Mouse (Mus musculus): Measurements from ENCODE around the gene Atp6ap2. TPM values are rescaled to one million over a fixed set of nuclear protein-coding genes. Genes with fewer than 3 reads are reported as not detected.
A peak's percentile ranks its signal among the peaks of the same experiment; 100 is the strongest.
"Not testable (repeated sequence)": the region's sequence is repeated elsewhere in the genome, so short reads cannot be mapped to it uniquely, and the experiment has no call there.

Atp6ap2 gene
- 172 and 176 TPM in 2 replicates for polyA plus RNA-seq (2015; fragmentation: Nextera tagmentation; extraction: Ambion mirVana)

DNA sequence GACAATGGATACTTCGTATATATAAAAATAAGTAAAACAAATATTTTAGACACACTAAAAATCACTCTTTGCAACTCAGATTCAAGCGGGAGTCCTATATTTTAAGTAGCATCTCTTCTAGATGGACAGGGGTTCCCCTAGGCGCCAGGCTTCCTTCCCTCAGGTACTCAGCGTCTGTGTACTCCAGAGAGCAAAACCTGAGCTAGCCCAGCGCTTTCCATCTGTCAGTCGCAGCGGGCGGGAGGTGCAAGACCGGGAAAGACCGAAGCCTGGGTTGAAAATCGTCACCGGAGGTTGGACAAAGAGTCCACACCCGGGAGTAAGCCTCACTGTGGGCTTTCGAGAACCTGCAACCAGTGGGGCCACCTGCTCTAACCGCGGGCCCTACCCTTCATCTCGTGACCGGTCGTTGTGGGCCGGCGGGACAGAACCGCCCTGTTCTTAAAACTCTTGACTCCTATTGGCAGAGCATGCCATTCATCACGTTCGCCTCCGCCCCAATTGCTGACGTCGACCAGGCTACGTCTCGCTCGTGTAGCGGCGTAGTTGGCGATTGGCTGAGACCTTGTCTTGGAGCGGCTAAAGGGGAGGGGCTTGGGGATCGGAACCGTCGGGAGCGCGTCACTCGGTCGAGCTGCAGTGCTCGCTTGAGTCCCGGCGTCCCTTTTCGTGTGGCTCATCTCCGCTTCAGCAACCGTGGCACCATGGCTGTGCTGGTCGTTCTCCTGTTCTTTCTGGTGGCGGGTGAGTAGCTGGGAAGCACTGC, at the start of gene Atp6ap2:
Gene Atp6ap2 (plus strand): TSS at position 610 of the 766 bp plus-strand sequence.
- H3K4me3 ChIP-seq = peak within 1 kb of the TSS; percentile 61
- H3K27ac ChIP-seq (replicated peaks) = peak within 1 kb of the TSS; percentile 89
- H3K9ac ChIP-seq = peak within 1 kb of the TSS; percentile 84
- H3K4me1 ChIP-seq (replicated peaks) = peaks cover 14% of the 10 kb centered on the region
- WGBS = 22% methylated on average over 49 of the region's 49 CpGs
- peak within 1 kb of the TSS; percentile 54 for H3K4me2 ChIP-seq
- no peaks in the 10 kb centered on the region for H3K9me3 ChIP-seq
- H3K27me3 ChIP-seq = no peaks in the 10 kb centered on the region
- ATAC-seq (ENCODE audit: low read depth) = peak; percentile 99
- H3K36me3 ChIP-seq = no peaks in the 10 kb centered on the region

DNA sequence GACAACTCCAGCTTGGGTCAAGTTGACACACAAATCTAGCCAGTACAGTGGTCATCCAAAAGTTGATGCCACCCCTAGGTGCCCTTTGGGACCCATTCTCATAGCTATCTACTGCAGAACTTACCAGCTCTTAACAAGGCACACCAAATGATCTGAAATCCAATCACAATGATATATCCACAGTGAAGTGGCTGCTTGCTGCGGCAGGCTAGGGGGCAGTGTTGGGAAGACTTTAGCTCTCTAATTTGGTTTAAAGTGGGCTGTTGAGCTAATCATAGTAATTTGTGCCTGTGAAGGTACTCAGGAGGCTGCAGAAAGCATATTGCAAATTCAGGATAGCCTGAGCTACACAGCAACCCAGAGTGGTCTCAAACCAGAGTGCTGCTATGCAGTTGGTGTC, 43.2 kb upstream of the Atp6ap2 start:
- no peak overlapping the region for H3K27ac ChIP-seq (replicated peaks)
- no peaks in the 10 kb centered on the region for H3K27me3 ChIP-seq
- H3K36me3 ChIP-seq = no peaks in the 10 kb centered on the region
- no peak overlapping the region for H3K9ac ChIP-seq
- H3K4me1 ChIP-seq (replicated peaks) = no peaks in the 10 kb centered on the region
- H3K4me2 ChIP-seq = no peak overlapping the region
- no peak overlapping the region for H3K4me3 ChIP-seq
- no peaks in the 10 kb centered on the region for H3K9me3 ChIP-seq
- no peak for ATAC-seq (ENCODE audit: low read depth)
- 82% methylated on average over 1 of the region's 1 CpGs for WGBS

DNA sequence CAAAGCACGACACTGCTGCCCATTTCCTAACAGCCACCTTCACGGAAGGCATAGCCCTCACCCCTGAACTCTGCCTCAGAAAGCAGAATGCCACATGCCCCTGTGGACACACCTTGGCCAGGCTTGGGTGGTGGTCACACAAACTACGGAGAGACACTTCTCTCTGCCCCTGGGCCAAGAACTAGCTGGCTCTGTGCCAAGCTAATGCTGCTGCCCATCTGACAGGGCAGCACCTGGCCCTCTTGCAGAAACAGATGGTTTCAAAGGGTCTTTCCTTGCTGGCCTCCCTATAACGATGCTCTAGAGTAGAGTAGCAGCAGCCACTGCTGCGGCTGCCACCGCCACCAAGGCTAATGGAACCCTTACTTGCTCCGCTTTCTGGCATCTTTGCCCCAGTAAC, 30.5 kb upstream of the Atp6ap2 start:
- Histone ChIP-seq H3K36me3 (no peaks in the 10 kb centered on the region), H3K4me1 (replicated peaks) (no peaks in the 10 kb centered on the region), H3K27ac (replicated peaks) (no peak overlapping the region), H3K9ac (no peak overlapping the region), H3K27me3 (no peaks in the 10 kb centered on the region), H3K4me2 (no peak overlapping the region), H3K4me3 (no peak overlapping the region), H3K9me3 (no peaks in the 10 kb centered on the region)
- no peak for ATAC-seq (ENCODE audit: low read depth)
- 78% methylated on average over 7 of the region's 7 CpGs for WGBS

DNA sequence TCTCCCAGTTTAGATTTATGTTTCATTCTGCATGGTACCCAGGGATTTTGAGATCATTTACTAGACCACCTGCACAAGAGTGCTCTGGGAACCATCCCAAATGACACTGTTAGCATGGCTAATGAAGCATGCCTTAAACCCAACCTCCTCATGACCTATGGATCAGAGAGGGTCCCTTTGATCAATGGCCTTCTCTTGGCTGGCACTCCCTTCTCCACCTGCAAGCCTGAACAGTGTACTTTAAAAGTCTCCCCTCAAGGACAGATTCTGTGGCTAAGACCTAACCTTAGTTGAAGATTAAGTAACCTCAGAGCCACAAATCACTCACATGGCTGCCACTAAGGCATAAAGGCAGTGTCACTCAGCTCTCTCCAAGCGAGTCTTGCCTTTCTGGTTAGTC, 16.2 kb upstream of the Atp6ap2 start:
- Histone ChIP-seq H3K27ac (replicated peaks) (no peak overlapping the region), H3K9ac (no peak overlapping the region), H3K27me3 (no peaks in the 10 kb centered on the region), H3K4me2 (no peak overlapping the region), H3K4me1 (replicated peaks) (no peaks in the 10 kb centered on the region), H3K36me3 (no peaks in the 10 kb centered on the region), H3K4me3 (no peak overlapping the region), H3K9me3 (no peaks in the 10 kb centered on the region)
- 79% methylated on average over 1 of the region's 1 CpGs for WGBS
- no peak for ATAC-seq (ENCODE audit: low read depth)

DNA sequence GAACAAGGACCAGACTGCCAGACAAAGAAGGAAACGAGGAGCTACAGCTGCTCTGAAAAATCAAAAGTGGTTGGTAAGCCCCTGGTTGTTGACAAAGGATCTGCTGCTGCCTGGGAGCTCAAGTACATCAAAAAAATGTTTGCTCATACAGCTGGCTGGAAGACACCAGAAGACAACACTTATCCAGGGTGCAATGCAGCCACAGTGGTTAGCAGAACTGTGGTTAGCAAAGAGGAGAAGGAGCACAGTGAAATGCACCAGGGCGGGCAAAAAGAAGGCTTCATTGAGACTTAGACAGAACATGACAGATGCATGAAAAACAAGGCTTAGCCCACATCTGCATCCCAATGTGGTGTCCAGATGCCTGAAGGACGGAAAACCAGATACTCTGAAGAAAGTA, 9.7 kb upstream of the Atp6ap2 start:
- Histone ChIP-seq H3K36me3 (no peaks in the 10 kb centered on the region), H3K4me3 (no peak overlapping the region), H3K9me3 (no peaks in the 10 kb centered on the region), H3K9ac (no peak overlapping the region), H3K4me2 (no peak overlapping the region), H3K27ac (replicated peaks) (no peak overlapping the region), H3K4me1 (replicated peaks) (no peaks in the 10 kb centered on the region), H3K27me3 (no peaks in the 10 kb centered on the region)
- WGBS = 65% methylated on average over 3 of the region's 3 CpGs
- ATAC-seq (ENCODE audit: low read depth) = no peak

DNA sequence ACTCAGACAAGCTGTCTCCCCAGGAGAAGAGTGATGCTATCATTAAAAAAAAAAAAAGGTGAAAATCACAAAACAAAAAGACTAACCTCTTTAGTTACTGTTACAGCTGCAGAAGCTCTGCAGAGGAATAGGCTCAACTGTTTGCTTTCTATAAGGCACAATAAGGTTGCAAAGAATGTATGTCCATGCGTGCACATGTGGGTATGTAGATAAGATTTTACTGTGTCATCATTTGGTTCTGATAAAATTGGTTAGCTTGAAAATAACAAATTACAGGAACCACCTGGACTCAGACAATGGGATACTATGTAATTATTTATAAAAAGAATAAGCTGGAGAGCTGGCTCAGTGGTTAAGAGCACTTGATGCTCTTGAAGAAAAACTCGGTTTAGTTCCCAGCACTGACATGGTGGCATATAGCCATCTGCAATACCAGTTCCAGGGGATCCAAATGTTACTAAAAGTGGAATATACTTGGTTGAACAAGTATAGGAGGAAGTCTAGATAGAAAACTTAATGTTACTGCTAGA, 9.2 kb upstream of the Atp6ap2 start:
- Histone ChIP-seq H3K9ac (no peak overlapping the region), H3K27ac (replicated peaks) (no peak overlapping the region), H3K4me2 (no peak overlapping the region), H3K36me3 (no peaks in the 10 kb centered on the region), H3K4me3 (no peak overlapping the region), H3K4me1 (replicated peaks) (no peaks in the 10 kb centered on the region), H3K9me3 (no peaks in the 10 kb centered on the region), H3K27me3 (no peaks in the 10 kb centered on the region)
- no peak for ATAC-seq (ENCODE audit: low read depth)
- WGBS = 89% methylated on average over 2 of the region's 2 CpGs

DNA sequence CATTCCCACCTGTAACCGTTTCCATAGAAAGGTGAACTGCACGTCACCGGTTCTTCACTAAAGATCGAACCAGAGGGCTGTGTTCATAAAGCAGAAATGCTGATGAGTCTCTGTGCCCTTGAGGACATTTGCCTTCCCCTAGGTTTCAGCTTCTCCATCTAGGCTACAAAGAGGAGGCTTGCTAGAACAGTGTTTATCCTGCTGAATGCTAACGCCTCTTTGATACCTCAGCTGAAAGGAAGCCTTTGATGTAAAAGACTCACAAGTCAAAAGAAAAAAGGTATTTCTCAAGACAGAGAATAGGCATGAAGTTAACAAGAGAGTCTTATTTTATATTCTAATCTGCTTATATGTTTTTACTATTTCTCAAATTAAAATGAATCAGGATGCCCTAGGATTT, 4.3 kb upstream of the Atp6ap2 start:
- Histone ChIP-seq H3K9me3 (no peaks in the 10 kb centered on the region), H3K4me3 (no peak overlapping the region), H3K9ac (no peak overlapping the region), H3K36me3 (no peaks in the 10 kb centered on the region), H3K4me2 (no peak overlapping the region), H3K4me1 (replicated peaks) (no peaks in the 10 kb centered on the region), H3K27me3 (no peaks in the 10 kb centered on the region), H3K27ac (replicated peaks) (no peak overlapping the region)
- WGBS = 89% methylated on average over 5 of the region's 5 CpGs
- ATAC-seq (ENCODE audit: low read depth) = no peak

DNA sequence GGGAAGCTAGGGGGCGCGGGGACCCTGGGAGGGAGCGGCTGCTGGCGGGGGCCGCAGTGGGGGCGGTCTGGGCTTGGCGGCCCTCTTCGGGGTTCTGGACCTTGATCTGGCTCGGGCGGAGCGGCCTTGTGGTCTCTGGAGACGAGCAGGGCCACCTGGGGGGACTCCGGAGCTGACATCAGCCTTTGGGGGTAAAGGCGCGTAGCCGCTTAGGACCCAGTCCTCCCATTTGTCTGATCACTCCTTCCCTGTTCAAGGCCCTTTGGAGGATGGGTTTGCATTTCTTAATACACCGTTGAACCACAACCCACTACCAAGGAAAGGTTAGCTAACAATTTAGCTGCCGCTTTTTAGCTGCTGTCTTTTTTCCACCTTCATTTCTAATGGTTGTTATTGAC, 356 bp downstream of the Atp6ap2 start:
- Histone ChIP-seq H3K4me3 (peak overlapping the region; percentile 61), H3K4me2 (peak overlapping the region; percentile 54), H3K9me3 (no peaks in the 10 kb centered on the region), H3K27me3 (no peaks in the 10 kb centered on the region), H3K27ac (replicated peaks) (peak overlapping the region; percentile 89), H3K4me1 (replicated peaks) (peaks cover 14% of the 10 kb centered on the region), H3K9ac (peak overlapping the region; percentile 84), H3K36me3 (no peaks in the 10 kb centered on the region)
- peak; percentile 80 for ATAC-seq (ENCODE audit: low read depth)
- 8% methylated on average over 18 of the region's 18 CpGs for WGBS

DNA sequence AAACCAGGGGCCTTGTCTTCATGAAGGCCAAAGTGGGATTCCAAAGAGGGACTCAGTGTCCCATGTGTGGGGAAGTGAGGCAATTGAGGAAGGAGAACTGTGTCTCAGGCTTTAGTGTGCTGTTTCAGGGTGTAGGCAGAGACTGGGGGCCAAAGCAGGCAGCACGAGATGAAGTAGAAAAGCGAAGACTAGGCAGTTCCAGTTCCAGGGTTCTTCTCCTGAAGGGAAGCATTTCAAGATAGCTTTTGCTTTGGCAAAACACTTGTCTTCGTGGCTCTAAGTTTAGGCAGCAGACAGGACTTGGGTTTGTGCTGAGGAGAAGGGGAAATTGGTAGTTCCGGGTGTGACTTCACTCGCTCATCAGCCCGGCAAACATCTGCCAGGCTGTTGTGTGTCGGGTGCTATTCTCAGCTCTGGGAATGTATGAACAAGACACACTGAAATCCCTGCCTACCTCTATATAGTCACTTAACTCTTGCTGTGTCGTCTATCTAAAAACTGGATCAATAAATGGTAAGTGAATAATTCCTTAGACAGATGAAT, 3.9 kb downstream of the Atp6ap2 start:
- 89% methylated on average over 8 of the region's 8 CpGs for WGBS
- no peak overlapping the region for H3K27ac ChIP-seq (replicated peaks)
- H3K4me2 ChIP-seq = no peak overlapping the region
- no peak overlapping the region for H3K4me3 ChIP-seq
- H3K4me1 ChIP-seq (replicated peaks) = peaks cover 14% of the 10 kb centered on the region
- no peaks in the 10 kb centered on the region for H3K27me3 ChIP-seq
- ATAC-seq (ENCODE audit: low read depth) = no peak
- H3K36me3 ChIP-seq = peaks cover under 1% of the 10 kb centered on the region; the same call in 1 of the 2 replicates
- H3K9ac ChIP-seq = no peak overlapping the region
- no peaks in the 10 kb centered on the region for H3K9me3 ChIP-seq

DNA sequence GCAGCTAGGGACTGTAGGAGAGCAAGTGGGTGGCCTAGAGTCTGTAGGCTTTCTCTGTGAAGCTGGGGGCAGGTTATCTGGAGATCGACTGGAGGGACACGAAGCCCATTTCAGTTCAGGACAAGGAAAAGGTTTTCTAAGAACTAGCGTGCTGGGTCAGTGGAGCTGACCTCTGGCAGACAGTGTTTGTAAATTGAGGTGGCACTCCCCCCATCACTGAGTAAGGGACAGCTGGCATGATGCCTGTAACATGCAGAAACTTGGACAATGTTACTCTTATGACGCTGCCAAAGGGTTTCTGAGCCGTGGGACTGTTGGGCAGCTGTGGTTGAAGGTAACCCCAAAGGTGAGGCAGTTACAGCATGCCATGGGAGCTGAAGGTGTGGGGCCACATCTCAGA, 4.4 kb downstream of the Atp6ap2 start:
- H3K4me3 ChIP-seq = no peak overlapping the region
- no peak for ATAC-seq (ENCODE audit: low read depth)
- no peak overlapping the region for H3K27ac ChIP-seq (replicated peaks)
- H3K9ac ChIP-seq = no peak overlapping the region
- peaks cover 14% of the 10 kb centered on the region for H3K4me1 ChIP-seq (replicated peaks)
- no peaks in the 10 kb centered on the region for H3K9me3 ChIP-seq
- no peaks in the 10 kb centered on the region for H3K27me3 ChIP-seq
- H3K36me3 ChIP-seq = peaks cover 6% of the 10 kb centered on the region; the same call in 1 of the 2 replicates
- no peak overlapping the region for H3K4me2 ChIP-seq
- WGBS = 83% methylated on average over 5 of the region's 5 CpGs

DNA sequence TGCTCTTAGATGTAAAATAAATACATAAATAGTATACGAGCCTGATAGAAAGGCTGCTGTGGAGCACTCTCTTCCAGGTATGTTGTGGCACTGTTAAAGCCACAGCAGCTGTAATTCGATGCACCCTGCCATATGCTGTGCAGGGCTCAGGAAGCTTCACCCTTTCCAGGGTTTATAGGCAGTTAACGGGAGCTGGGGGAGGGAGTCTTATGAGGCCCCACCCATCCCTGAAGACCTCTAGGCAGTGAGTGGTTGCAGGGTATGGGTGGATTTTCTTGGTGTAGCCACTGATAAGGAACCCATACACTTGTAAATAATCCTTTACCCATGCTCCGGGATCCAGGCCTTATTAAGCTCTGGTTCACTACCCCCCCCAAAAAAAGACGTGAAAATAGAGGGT, 6.2 kb downstream of the Atp6ap2 start:
- H3K36me3 ChIP-seq = peaks cover 16% of the 10 kb centered on the region
- WGBS = 81% methylated on average over 5 of the region's 5 CpGs
- no peaks in the 10 kb centered on the region for H3K27me3 ChIP-seq

DNA sequence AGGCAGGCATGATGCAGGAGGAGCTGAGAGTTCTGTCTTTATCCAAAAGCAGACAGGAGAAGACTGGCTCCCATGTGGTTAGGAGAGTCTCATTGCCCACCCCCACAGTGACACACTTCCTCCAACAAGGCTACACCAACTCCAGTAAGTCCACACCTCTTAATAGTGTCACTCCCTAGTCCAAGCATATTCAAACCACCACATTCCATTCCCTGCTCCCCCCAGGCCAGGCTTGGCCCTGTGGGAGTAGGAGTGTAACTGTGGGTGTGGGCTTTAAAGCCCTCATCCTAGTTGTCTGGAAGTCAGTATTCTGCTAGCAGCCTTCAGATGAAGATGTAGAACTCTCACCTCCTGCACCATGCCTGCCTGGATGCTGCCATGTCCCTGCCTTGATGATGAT, 22.9 kb downstream of the Atp6ap2 start:
- H3K27me3 ChIP-seq; H3K9me3 ChIP-seq; ATAC-seq (ENCODE audit: low read depth); H3K4me2 ChIP-seq; H3K4me3 ChIP-seq; H3K9ac ChIP-seq; H3K27ac ChIP-seq (replicated peaks); H3K4me1 ChIP-seq (replicated peaks): not testable (repeated sequence)
- peaks cover 37% of the 10 kb centered on the region for H3K36me3 ChIP-seq

More for the DNA sequence above, 6.2 kb downstream of the Atp6ap2 start:
- H3K9ac ChIP-seq = no peak overlapping the region
- H3K4me2 ChIP-seq = no peak overlapping the region
- no peaks in the 10 kb centered on the region for H3K9me3 ChIP-seq
- peaks cover 9% of the 10 kb centered on the region for H3K4me1 ChIP-seq (replicated peaks)
- no peak for ATAC-seq (ENCODE audit: low read depth)
- no peak overlapping the region for H3K27ac ChIP-seq (replicated peaks)
- H3K4me3 ChIP-seq = no peak overlapping the region

Measured in neural tube, embryonic 13.5 days (tissue).